Mouse (Mus musculus) E14TG2a.4 (cell line): ENCODE results near the gene Grin2c.

Experiments used
- CTCF ChIP-seq: conservative IDR thresholded peaks from 2 replicates; pipeline ENCODE4 v1.5.1; 2014; ENCODE audit warnings: low read length
- NANOG ChIP-seq: IDR thresholded peaks from 2 replicates; pipeline ENCODE4 v1.6.1; 2014; ENCODE audit warnings: borderline replicate concordance, low read length, mixed read lengths
- POU5F1 ChIP-seq: IDR thresholded peaks from 2 replicates; pipeline ENCODE4 v1.6.1; 2014; ENCODE audit warnings: low read length, borderline replicate concordance

DNA sequence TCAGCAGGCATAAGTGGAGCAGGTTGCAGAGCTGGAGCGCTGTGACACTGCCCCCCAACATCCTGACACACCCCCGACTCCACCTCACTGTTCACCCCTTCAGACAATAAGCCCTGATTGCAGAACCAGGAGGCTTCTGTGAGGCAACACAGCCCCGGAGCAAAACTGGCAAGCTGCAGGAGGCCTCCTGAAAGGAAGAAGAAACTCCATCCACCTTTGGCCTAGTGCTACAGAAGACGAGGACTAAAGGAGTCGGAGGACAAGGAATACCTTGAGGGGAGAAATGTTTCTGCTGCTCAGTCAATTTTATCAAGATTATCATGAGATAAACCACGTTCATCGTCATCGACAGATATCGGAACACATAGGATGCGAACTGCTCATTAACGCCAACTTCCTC lies 28.9 kb upstream of the Grin2c start:
- no peak for TF ChIP-seq CTCF
- no peak for TF ChIP-seq NANOG
- no peak for TF ChIP-seq POU5F1
